Mouse (Mus musculus) E14TG2a.4 (cell line): ENCODE data around the gene 5031410I06Rik.
A peak's percentile ranks its signal among the peaks of the same experiment; 100 is the strongest.
"Not testable (repeated sequence)": the region's sequence is repeated elsewhere in the genome, so short reads cannot be mapped to it uniquely, and the experiment has no call there.

Experiments
- H3K27me3 ChIP-seq: 2 replicates; pipeline ENCODE4 v1.6.1; 2014; ENCODE audit warnings: low read length, control low read depth; ENCODE audit not compliant: insufficient read depth
- H3K36me3 ChIP-seq: 2 replicates; pipeline ENCODE4 v1.6.1; 2014; ENCODE audit warnings: low read length, control low read depth; ENCODE audit not compliant: insufficient read depth
- H3K4me1 ChIP-seq: replicated peaks from 2 replicates; pipeline ENCODE4 v1.6.1; 2014; ENCODE audit warnings: low read depth, low read length, control low read depth
- H3K4me3 ChIP-seq: replicated peaks from 2 replicates; pipeline ENCODE4 v1.5.1; 2014; ENCODE audit warnings: mild to moderate bottlenecking, low read length
- H3K9me3 ChIP-seq: 2 replicates; pipeline ENCODE4 v1.6.1; 2014; ENCODE audit warnings: low read length, control low read depth
- CTCF ChIP-seq: conservative IDR thresholded peaks from 2 replicates; pipeline ENCODE4 v1.5.1; 2014; ENCODE audit warnings: low read length
- NANOG ChIP-seq: IDR thresholded peaks from 2 replicates; pipeline ENCODE4 v1.6.1; 2014; ENCODE audit warnings: borderline replicate concordance, low read length, mixed read lengths
- POU5F1 ChIP-seq: IDR thresholded peaks from 2 replicates; pipeline ENCODE4 v1.6.1; 2014; ENCODE audit warnings: low read length, borderline replicate concordance

5031410I06Rik gene

GRCm38 (mm10) chr5:26105262-26105661 is at the start of gene 5031410I06Rik:
TSS of gene 5031410I06Rik (minus strand) at chr5:26105362.
- H3K4me1 ChIP-seq, H3K4me3 ChIP-seq, H3K9me3 ChIP-seq, H3K36me3 ChIP-seq, H3K27me3 ChIP-seq: not testable (repeated sequence)

GRCm38 (mm10) chr5:26142891-26143290 is 37.7 kb upstream of the 5031410I06Rik start:
- no peak overlapping the region for H3K4me3 ChIP-seq
- peaks cover 36% of the 10 kb centered on the region for H3K9me3 ChIP-seq

GRCm38 (mm10) chr5:26121321-26121720 is 16.2 kb upstream of the 5031410I06Rik start, which contains the start of gene Gm10220:
TSS of gene Gm10220 (minus strand) at chr5:26121421.
- H3K36me3 ChIP-seq: not testable (repeated sequence)

More at GRCm38 (mm10) chr5:26142891-26143290, 37.7 kb upstream of the 5031410I06Rik start:
- H3K4me1 ChIP-seq: peaks cover 11% of the 10 kb centered on the region
- no peaks in the 10 kb centered on the region for H3K27me3 ChIP-seq
- no peaks in the 10 kb centered on the region for H3K36me3 ChIP-seq
- no peak for TF ChIP-seq CTCF
- peak; percentile 68; the same call in 1 of the 2 replicates for TF ChIP-seq NANOG

GRCm38 (mm10) chr5:26089191-26089590 is 16.0 kb downstream of the 5031410I06Rik start, which contains the start of gene Gm10471:
TSS of gene Gm10471 (minus strand) at chr5:26089291.
- H3K9me3 ChIP-seq: not testable (repeated sequence)

More at GRCm38 (mm10) chr5:26121321-26121720, 16.2 kb upstream of the 5031410I06Rik start, which contains the start of gene Gm10220:
- H3K9me3 ChIP-seq, H3K4me1 ChIP-seq, H3K4me3 ChIP-seq, H3K27me3 ChIP-seq: not testable (repeated sequence)

GRCm38 (mm10) chr5:26079023-26079422 is 26.1 kb downstream of the 5031410I06Rik start:
- peak; percentile 19; the same call in 1 of the 2 replicates for TF ChIP-seq CTCF
- not testable (repeated sequence) for H3K4me1 ChIP-seq, H3K27me3 ChIP-seq, H3K4me3 ChIP-seq, H3K36me3 ChIP-seq
- H3K9me3 ChIP-seq: peaks cover 10% of the 10 kb centered on the region

More at GRCm38 (mm10) chr5:26089191-26089590, 16.0 kb downstream of the 5031410I06Rik start, which contains the start of gene Gm10471:
- H3K4me1 ChIP-seq, H3K4me3 ChIP-seq, H3K27me3 ChIP-seq, H3K36me3 ChIP-seq: not testable (repeated sequence)

- Histone ChIP-seq H3K4me1 (peaks cover 11% of the 10 kb centered on the region), H3K9me3 (peaks cover 40% of the 10 kb centered on the region)
- TF ChIP-seq NANOG (no peak), POU5F1 (0 out of 2 replicates have a peak, but pooled peaks have one; percentile 4), CTCF (peak; percentile 51)
Observed at GRCm38 (mm10) chr5:26070716-26071115, 34.4 kb downstream of the 5031410I06Rik start.

GRCm38 (mm10) chr5:26058481-26058880 is 46.7 kb downstream of the 5031410I06Rik start, which contains the start of gene Gm7347:
TSS of gene Gm7347 (minus strand) at chr5:26058581.
- not testable (repeated sequence) for H3K4me1 ChIP-seq, H3K9me3 ChIP-seq, H3K27me3 ChIP-seq, H3K36me3 ChIP-seq, H3K4me3 ChIP-seq

More at GRCm38 (mm10) chr5:26070716-26071115, 34.4 kb downstream of the 5031410I06Rik start:
- peaks cover 26% of the 10 kb centered on the region for H3K27me3 ChIP-seq
- H3K4me3 ChIP-seq: peak overlapping the region; percentile 75
- no peaks in the 10 kb centered on the region for H3K36me3 ChIP-seq
